Mouse (Mus musculus): Measurements from ENCODE around the gene Sorl1. TPM values are rescaled to one million over a fixed set of nuclear protein-coding genes. Genes with fewer than 3 reads are reported as not detected.
A peak's percentile ranks its signal among the peaks of the same experiment; 100 is the strongest.

Gene Sorl1
- total and polyA plus RNA-seq, 3 experiments, result 2.5 to 12.3 (median 6.3) TPM

GRCm38 (mm10) chr9:42109131-42109530, 15.0 kb downstream of the Sorl1 start:
- no peak overlapping the region for H3K4me2 ChIP-seq (ENCODE audit: insufficient read depth, low read depth, poor library complexity, severe bottlenecking)
- in situ Hi-C loops (cut with MboI; ENCODE audit: low pct_ligation_motif_present, low pct_unique_long_range_greater_than_20kb, low sequenced_read_pairs) (no loop called here), dilution Hi-C loops (cut with MboI; ENCODE audit: extremely low pct_ligation_motif_present, extremely low pct_unique_long_range_greater_than_20kb, low sequenced_read_pairs) (no loop called here)
- no peaks in the 10 kb centered on the region for H3K9me3 ChIP-seq (replicated peaks; ENCODE audit: low read length)
- peaks cover 0 to 49% of the 10 kb centered on the region in 2 experiments; a peak in 2 of 4 replicates for H3K4me1 ChIP-seq (ENCODE audit: control insufficient read depth in 1 of 2, insufficient read depth in 2 of 2)
- H3K9ac ChIP-seq (ENCODE audit: insufficient read depth, low read depth), result no peak overlapping the region
- no peak for DNase-seq (ENCODE audit: extremely low read depth)
- H3K4me3 ChIP-seq (replicated peaks in 1 of 3; ENCODE audit: low read depth in 2 of 3, low read length in 2 of 3, poor library complexity in 1 of 3), result no peak overlapping the region
- H3K79me2 ChIP-seq (replicated peaks; ENCODE audit: control insufficient read depth, extremely low read depth, insufficient read depth, poor library complexity, severe bottlenecking), result no peaks in the 10 kb centered on the region
- no peak overlapping the region for H3K27ac ChIP-seq (ENCODE audit: insufficient read depth, low read depth)
- no peaks in the 10 kb centered on the region for H3K27me3 ChIP-seq (replicated peaks)
- peaks cover 0 to 11% of the 10 kb centered on the region in 2 experiments for H3K36me3 ChIP-seq (replicated peaks in 1 of 2; ENCODE audit: control insufficient read depth in 1 of 2, insufficient read depth in 1 of 2, low read length in 1 of 2)
- TF ChIP-seq MEF2A (IDR thresholded peaks at IDR 0.05; ENCODE audit: borderline replicate concordance, low read depth, low read length) (no peak), HCFC1 (IDR thresholded peaks at IDR 0.05; ENCODE audit: low read depth, low read length) (no peak)

GRCm38 (mm10) chr9:42108369-42108951, 15.6 kb downstream of the Sorl1 start:
- Histone ChIP-seq H3K4me1 (ENCODE audit: control insufficient read depth in 1 of 2, insufficient read depth in 2 of 2) (peaks cover 0 to 45% of the 10 kb centered on the region in 2 experiments; a peak in 2 of 4 replicates), H3K27me3 (replicated peaks) (no peaks in the 10 kb centered on the region), H3K79me2 (replicated peaks; ENCODE audit: control insufficient read depth, extremely low read depth, insufficient read depth, poor library complexity, severe bottlenecking) (no peaks in the 10 kb centered on the region), H3K9ac (ENCODE audit: insufficient read depth, low read depth) (no peak overlapping the region), H3K4me2 (ENCODE audit: insufficient read depth, low read depth, poor library complexity, severe bottlenecking) (no peak overlapping the region), H3K9me3 (replicated peaks; ENCODE audit: low read length) (no peaks in the 10 kb centered on the region), H3K4me3 (replicated peaks in 1 of 3; ENCODE audit: low read depth in 2 of 3, low read length in 2 of 3, poor library complexity in 1 of 3) (no peak overlapping the region), H3K36me3 (replicated peaks in 1 of 2; ENCODE audit: control insufficient read depth in 1 of 2, insufficient read depth in 1 of 2, low read length in 1 of 2) (peaks cover 0 to 13% of the 10 kb centered on the region in 2 experiments), H3K27ac (ENCODE audit: insufficient read depth, low read depth) (no peak overlapping the region)
- dilution Hi-C loops (cut with MboI; ENCODE audit: extremely low pct_ligation_motif_present, extremely low pct_unique_long_range_greater_than_20kb, low sequenced_read_pairs), result no loop called here
- DNase-seq (ENCODE audit: extremely low read depth), result peak; percentile 91
- in situ Hi-C loops (cut with MboI; ENCODE audit: low pct_ligation_motif_present, low pct_unique_long_range_greater_than_20kb, low sequenced_read_pairs), result no loop called here
- no peak for TF ChIP-seq USF2 (conservative IDR thresholded peaks at IDR 0.05; ENCODE audit: low read depth, low read length)
- no peak for TF ChIP-seq ZC3H11A (IDR thresholded peaks at IDR 0.05; ENCODE audit: low read depth, low read length)
- TF ChIP-seq USF1 (IDR thresholded peaks at IDR 0.05; ENCODE audit: low read depth, low read length), result no peak
- no peak for TF ChIP-seq HCFC1 (IDR thresholded peaks at IDR 0.05; ENCODE audit: low read depth, low read length)
- TF ChIP-seq NRF1 (IDR thresholded peaks at IDR 0.05; ENCODE audit: low read depth, low read length), result no peak
- TF ChIP-seq IRF4 (IDR thresholded peaks at IDR 0.05; ENCODE audit: low read depth, low read length), result peak; percentile 43; the same call in 1 of the 2 replicates
- no peak for TF ChIP-seq NELFE (IDR thresholded peaks at IDR 0.05; ENCODE audit: low read depth, low read length)
- no peak for TF ChIP-seq ZNF384 (IDR thresholded peaks at IDR 0.05; ENCODE audit: low read depth, low read length)
- no peak for TF ChIP-seq PAX5 (IDR thresholded peaks at IDR 0.05; ENCODE audit: low read length)
- no peak; the same call in 1 of the 2 replicates for TF ChIP-seq EP300 (IDR thresholded peaks at IDR 0.05; ENCODE audit: low read length)
- no peak for TF ChIP-seq RCOR1 (conservative IDR thresholded peaks at IDR 0.05; ENCODE audit: low read depth, low read length)
- no peak for TF ChIP-seq CHD1 (IDR thresholded peaks at IDR 0.05; ENCODE audit: low read depth, low read length)
- no peak for TF ChIP-seq CTCF (conservative IDR thresholded peaks at IDR 0.05 in 1 of 2, IDR thresholded peaks at IDR 0.05 in 1 of 2; ENCODE audit: low read depth in 2 of 2, low read length in 2 of 2)
- no peak for TF ChIP-seq CHD2 (IDR thresholded peaks at IDR 0.05; ENCODE audit: low read length)
- TF ChIP-seq RAD21 (IDR thresholded peaks at IDR 0.05; ENCODE audit: low read depth, low read length), result no peak; the same call in 1 of the 2 replicates
- TF ChIP-seq GABPA (IDR thresholded peaks at IDR 0.05; ENCODE audit: insufficient replicate concordance, low read depth, low read length), result no peak
- no peak for TF ChIP-seq SMC3 (IDR thresholded peaks at IDR 0.05; ENCODE audit: low read depth, low read length)
- TF ChIP-seq KAT2A (IDR thresholded peaks at IDR 0.05; ENCODE audit: insufficient replicate concordance, low read length), result no peak
- peak; percentile 76 for TF ChIP-seq MYC (IDR thresholded peaks at IDR 0.05; ENCODE audit: low read depth, low read length)
- no peak for TF ChIP-seq MEF2A (IDR thresholded peaks at IDR 0.05; ENCODE audit: borderline replicate concordance, low read depth, low read length)
- no peak; the same call in 1 of the 2 replicates for TF ChIP-seq JUND (conservative IDR thresholded peaks at IDR 0.05; ENCODE audit: low read depth, low read length)
- TF ChIP-seq ZKSCAN1 (IDR thresholded peaks at IDR 0.05; ENCODE audit: borderline replicate concordance, low read depth, low read length), result no peak
- 0 out of 2 replicates have a peak, but pooled peaks have one; percentile 5 for TF ChIP-seq ELF1 (IDR thresholded peaks at IDR 0.05; ENCODE audit: low read depth, low read length)
- no peak for TF ChIP-seq E2F4 (IDR thresholded peaks at IDR 0.05; ENCODE audit: insufficient replicate concordance, low read depth, low read length)
- peak; percentile 65; the same call in 1 of the 2 replicates for TF ChIP-seq BHLHE40 (IDR thresholded peaks at IDR 0.05; ENCODE audit: low read depth, low read length)
- TF ChIP-seq ZMIZ1 (IDR thresholded peaks at IDR 0.05; ENCODE audit: low read depth, low read length), result no peak
- TF ChIP-seq MXI1 (IDR thresholded peaks at IDR 0.05; ENCODE audit: low read depth, low read length), result peak; percentile 71; the same call in 1 of the 2 replicates
- peak; percentile 75 for TF ChIP-seq ETS1 (conservative IDR thresholded peaks at IDR 0.05; ENCODE audit: low read depth, low read length)
- TF ChIP-seq SIN3A (IDR thresholded peaks at IDR 0.05; ENCODE audit: low read length), result peak; percentile 53; the same call in 1 of the 2 replicates
- TF ChIP-seq MAX (IDR thresholded peaks at IDR 0.05; ENCODE audit: low read length), result peak; percentile 90
- no peak for TF ChIP-seq JUN (IDR thresholded peaks at IDR 0.05; ENCODE audit: insufficient read depth, low read depth, low read length)

Data from CH12.LX (cell line).